Mouse (Mus musculus): ENCODE measurements around the gene Fzd10. TPM values are rescaled to one million over a fixed set of nuclear protein-coding genes. Genes with fewer than 3 reads are reported as not detected.

The Fzd10 gene
- total RNA-seq, 2 experiments from 2014 or later, result not detected

Other genes with a start within 250 kb of the Fzd10 start
- not detected in 2 replicates for gene Tmem132d, start 167.8 kb upstream of the Fzd10 start, total RNA-seq (2015; ENCODE audit: low replicate concordance)
- gene Tmem132d, start 167.8 kb upstream of the Fzd10 start, total RNA-seq (2017; ENCODE audit: low replicate concordance), result not detected in 2 replicates
- gene Piwil1, start 101.7 kb downstream of the Fzd10 start, total RNA-seq (2015; ENCODE audit: low replicate concordance), result not detected in 2 replicates
- not detected in 2 replicates for gene Piwil1, start 101.7 kb downstream of the Fzd10 start, total RNA-seq (2017; ENCODE audit: low replicate concordance)